In genomic region chr17:46275034-46275433, GRCm38 (mm10) we compare ENCODE assay signal across 26 mouse cellular contexts. TPM values are rescaled to one million over a fixed set of nuclear protein-coding genes. Genes with fewer than 3 reads are reported as not detected.
A peak's percentile ranks its signal among the peaks of the same experiment; 100 is the strongest.
DNase-seq lines count a peak whose midpoint lies in the region; ATAC-seq and TF ChIP-seq lines count a peak whose summit lies in the region.
"Had no signal": no experiment of that assay in that cellular context is flagged by ENCODE, and none has a peak within 500 bp of the region (broad histone marks: within the 10 kb centered on the region; RNA-seq: fewer than 3 reads in every experiment).

No protein-coding gene starts in this region.

- no peak for ATAC-seq in midbrain, embryonic 14.5 days (ENCODE audit: low FRiP score, low TSS enrichment)
- ATAC-seq in embryonic facial prominence, embryonic 15.5 days (ENCODE audit: insufficient number of reproducible peaks, low FRiP score, low TSS enrichment, low read depth) = no peak
- ATAC-seq: activated CD4-positive, CD25-positive, alpha-beta regulatory T cell, adult 4 months; CD4-positive, CD25-positive, alpha-beta regulatory T cell, adult 4 months; forebrain, embryonic 13.5 days; forebrain, embryonic 16.5 days; intestine, postnatal 0 days had no signal

- DNase-seq in gastrocnemius, adult 2 months = peak; percentile 18
- DNase-seq in gastrocnemius, adult 18-20 months (ENCODE audit: low spot score) = no peak
- DNase-seq in midbrain, embryonic 14.5 days = no peak
- DNase-seq in midbrain, embryonic 10.5 days (ENCODE audit: low spot score) = no peak
- DNase-seq in thymus, postnatal 4 days = no peak
- DNase-seq in layer of hippocampus, adult 11-12 months (ENCODE audit: low spot score) = no peak
- DNase-seq: adrenal gland, adult 8-10 months; adrenal gland, postnatal 36 days; B cell, adult 2 months; cerebellum, adult 18-20 months; cerebellum, adult 9-10 months; cerebellum, postnatal 14 days; gastrocnemius, postnatal 25 days had no signal

- TF ChIP-seq CTCF in gastrocnemius, adult 2 months (IDR thresholded peaks at IDR 0.05) = no peak

- no peaks in the 10 kb centered on the region for H3K4me1 ChIP-seq in midbrain, embryonic 14.5 days (ENCODE audit: control insufficient read depth, insufficient read depth, low read length)
- no peaks in the 10 kb centered on the region for H3K4me1 ChIP-seq in midbrain, embryonic 10.5 days
- H3K4me1 ChIP-seq in embryonic facial prominence, embryonic 15.5 days = peaks cover 78% of the 10 kb centered on the region
- H3K4me1 ChIP-seq: forebrain, embryonic 13.5 days; hindbrain, embryonic 15.5 days had no signal

- 91% methylated on average over 6 of the region's 6 CpGs for WGBS in midbrain, embryonic 14.5 days
- 86% methylated on average over 6 of the region's 6 CpGs for WGBS in midbrain, embryonic 10.5 days
- 57% methylated on average over 6 of the region's 6 CpGs for WGBS in embryonic facial prominence, embryonic 15.5 days

- no peaks in the 10 kb centered on the region for H3K27me3 ChIP-seq in midbrain, embryonic 14.5 days (ENCODE audit: control insufficient read depth, insufficient read depth, low read length)
- H3K27me3 ChIP-seq in midbrain, embryonic 10.5 days (ENCODE audit: low read depth, poor library complexity, severe bottlenecking) = no peaks in the 10 kb centered on the region
- no peaks in the 10 kb centered on the region for H3K27me3 ChIP-seq in embryonic facial prominence, embryonic 15.5 days
- H3K27me3 ChIP-seq: forebrain, embryonic 13.5 days; hindbrain, embryonic 12.5 days; hindbrain, embryonic 15.5 days had no signal

- H3K36me3 ChIP-seq in midbrain, embryonic 14.5 days (ENCODE audit: control insufficient read depth, insufficient read depth, low read length) = peaks cover 33% of the 10 kb centered on the region
- peaks cover 96% of the 10 kb centered on the region for H3K36me3 ChIP-seq in midbrain, embryonic 10.5 days
- peaks cover 37% of the 10 kb centered on the region for H3K36me3 ChIP-seq in embryonic facial prominence, embryonic 15.5 days

- 0 out of 2 replicates have a peak overlapping the region, but pooled peaks have one; percentile 20 for H3K9ac ChIP-seq in midbrain, embryonic 14.5 days (replicated peaks; ENCODE audit: low read length)
- H3K9ac ChIP-seq in embryonic facial prominence, embryonic 15.5 days = no peak overlapping the region
- H3K9ac ChIP-seq: hindbrain, embryonic 12.5 days; hindbrain, embryonic 15.5 days had no signal

- H3K4me2 ChIP-seq in midbrain, embryonic 14.5 days (ENCODE audit: low read length) = no peak overlapping the region
- H3K4me2 ChIP-seq in embryonic facial prominence, embryonic 15.5 days (replicated peaks) = 0 out of 2 replicates have a peak overlapping the region, but pooled peaks have one; percentile 8
- H3K4me2 ChIP-seq: forebrain, embryonic 13.5 days; hindbrain, embryonic 12.5 days; hindbrain, embryonic 15.5 days had no signal

- no peaks in the 10 kb centered on the region for H3K9me3 ChIP-seq in midbrain, embryonic 14.5 days (ENCODE audit: control insufficient read depth, low read length)
- H3K9me3 ChIP-seq in midbrain, embryonic 10.5 days (replicated peaks) = no peaks in the 10 kb centered on the region
- H3K9me3 ChIP-seq in embryonic facial prominence, embryonic 15.5 days (replicated peaks) = no peaks in the 10 kb centered on the region
- H3K9me3 ChIP-seq: forebrain, embryonic 10.5 days; forebrain, embryonic 13.5 days; heart, embryonic 10.5 days; hindbrain, embryonic 12.5 days; hindbrain, embryonic 15.5 days had no signal

- H3K27ac ChIP-seq in gastrocnemius, adult 2 months = peak overlapping the region; percentile 88
- no peak overlapping the region for H3K27ac ChIP-seq in midbrain, embryonic 14.5 days (replicated peaks; ENCODE audit: low read depth, low read length)
- no peak overlapping the region for H3K27ac ChIP-seq in midbrain, embryonic 10.5 days (replicated peaks)
- H3K27ac ChIP-seq in embryonic facial prominence, embryonic 15.5 days (replicated peaks) = peak overlapping the region; percentile 28; the same call in 1 of the 2 replicates
- H3K27ac ChIP-seq: forebrain, embryonic 10.5 days; forebrain, embryonic 13.5 days; heart, adult 2 months; heart, embryonic 10.5 days; hindbrain, embryonic 12.5 days; hindbrain, embryonic 15.5 days had no signal

- intact Hi-C loops in gastrocnemius, adult 2 months (cut with DNase I) = no loop called here

- H3K4me3 ChIP-seq in gastrocnemius, adult 2 months = no peak overlapping the region
- no peak overlapping the region for H3K4me3 ChIP-seq in midbrain, embryonic 14.5 days (replicated peaks; ENCODE audit: low read depth, low read length)
- no peak overlapping the region for H3K4me3 ChIP-seq in midbrain, embryonic 10.5 days
- no peak overlapping the region for H3K4me3 ChIP-seq in embryonic facial prominence, embryonic 15.5 days (replicated peaks)
- H3K4me3 ChIP-seq: forebrain, embryonic 10.5 days; forebrain, embryonic 13.5 days; heart, adult 2 months; heart, embryonic 10.5 days; hindbrain, embryonic 12.5 days; hindbrain, embryonic 15.5 days had no signal

RNA-seq across cellular contexts. Expression of gene Tjap1, which starts 7.8 kb away (rescaled TPM):
- 10 to 100 TPM; 37.2 to 43.8 TPM for total RNA-seq in gastrocnemius, adult 2 months (2021)
- 10 to 100 TPM; 32.1 to 48.1 TPM for total RNA-seq in gastrocnemius, adult 18-20 months (2021)
- polyA plus RNA-seq in midbrain, embryonic 14.5 days (2014; fragmentation: Nextera tagmentation; extraction: Ambion mirVana) = 23.5 and 24.1 TPM in 2 replicates
- polyA plus RNA-seq in midbrain, embryonic 10.5 days (2016; fragmentation: Nextera tagmentation; extraction: Ambion mirVana) = 65.8 and 68.2 TPM in 2 replicates
- polyA plus RNA-seq in embryonic facial prominence, embryonic 15.5 days (2015; fragmentation: Nextera tagmentation; extraction: Ambion mirVana) = 56.0 and 64.0 TPM in 2 replicates

RNA-seq across cellular contexts. Expression of gene Lrrc73, which starts 21.7 kb away (rescaled TPM):
- total RNA-seq in gastrocnemius, adult 2 months (2021) = under 1 TPM in 1 of 2 experiments, not detected in 1; 0.14 TPM
- total RNA-seq in gastrocnemius, adult 18-20 months (2021) = under 1 TPM; 0.14 to 0.21 TPM
- 12.0 and 17.4 TPM in 2 replicates for polyA plus RNA-seq in midbrain, embryonic 14.5 days (2014; fragmentation: Nextera tagmentation; extraction: Ambion mirVana)
- 1.6 and 1.9 TPM in 2 replicates for polyA plus RNA-seq in midbrain, embryonic 10.5 days (2016; fragmentation: Nextera tagmentation; extraction: Ambion mirVana)
- 2.3 and 3.7 TPM in 2 replicates for polyA plus RNA-seq in embryonic facial prominence, embryonic 15.5 days (2015; fragmentation: Nextera tagmentation; extraction: Ambion mirVana)
- total RNA-seq: gastrocnemius, adult 8-10 months; hematopoietic stem cell, adult 5-6 weeks had no signal

RNA-seq across cellular contexts. Expression of gene Dlk2, which starts 22.2 kb away (rescaled TPM):
- total RNA-seq in gastrocnemius, adult 2 months (2021) = not detected
- total RNA-seq in gastrocnemius, adult 18-20 months (2021) = not detected
- 13.7 and 22.2 TPM in 2 replicates for polyA plus RNA-seq in midbrain, embryonic 14.5 days (2014; fragmentation: Nextera tagmentation; extraction: Ambion mirVana)
- 0.68 and 0.78 TPM in 2 replicates for polyA plus RNA-seq in midbrain, embryonic 10.5 days (2016; fragmentation: Nextera tagmentation; extraction: Ambion mirVana)
- polyA plus RNA-seq in embryonic facial prominence, embryonic 15.5 days (2015; fragmentation: Nextera tagmentation; extraction: Ambion mirVana) = 16.6 and 16.8 TPM in 2 replicates
- total RNA-seq: hematopoietic stem cell, adult 5-6 weeks had no signal
- polyA plus RNA-seq: activated CD4-positive, CD25-positive, alpha-beta regulatory T cell, adult 4 months; CD4-positive, CD25-positive, alpha-beta regulatory T cell, adult 4 months had no signal

RNA-seq across cellular contexts. Expression of gene Yipf3, which starts 27.2 kb away (rescaled TPM):
- 10 to 100 TPM; 55.8 to 59.5 TPM for total RNA-seq in gastrocnemius, adult 2 months (2021)
- total RNA-seq in gastrocnemius, adult 18-20 months (2021) = 10 to 100 TPM; 46.7 to 60.1 TPM
- 86.7 and 90.0 TPM in 2 replicates for polyA plus RNA-seq in midbrain, embryonic 14.5 days (2014; fragmentation: Nextera tagmentation; extraction: Ambion mirVana)
- polyA plus RNA-seq in midbrain, embryonic 10.5 days (2016; fragmentation: Nextera tagmentation; extraction: Ambion mirVana) = 71.5 and 75.0 TPM in 2 replicates
- 141 and 147 TPM in 2 replicates for polyA plus RNA-seq in embryonic facial prominence, embryonic 15.5 days (2015; fragmentation: Nextera tagmentation; extraction: Ambion mirVana)

RNA-seq across cellular contexts. Expression of gene Polr1c, which starts 27.2 kb away (rescaled TPM):
- total RNA-seq in gastrocnemius, adult 2 months (2021) = 10 to 100 TPM; 13.7 to 14.5 TPM
- 10 to 100 TPM; 15.0 to 15.1 TPM for total RNA-seq in gastrocnemius, adult 18-20 months (2021)
- polyA plus RNA-seq in midbrain, embryonic 14.5 days (2014; fragmentation: Nextera tagmentation; extraction: Ambion mirVana) = 89.8 and 91.0 TPM in 2 replicates
- polyA plus RNA-seq in midbrain, embryonic 10.5 days (2016; fragmentation: Nextera tagmentation; extraction: Ambion mirVana) = 131 and 138 TPM in 2 replicates
- 81.3 and 83.1 TPM in 2 replicates for polyA plus RNA-seq in embryonic facial prominence, embryonic 15.5 days (2015; fragmentation: Nextera tagmentation; extraction: Ambion mirVana)

Comparison
In these comparisons a context has a peak if more than half of its experiments do, and no peak if none do; other contexts are left out.
1. H3K27ac ChIP-seq: peak in gastrocnemius, adult 2 months (single experiment) and embryonic facial prominence, embryonic 15.5 days (single experiment); none in midbrain, embryonic 14.5 days (single experiment) and midbrain, embryonic 10.5 days (single experiment).